Mouse (Mus musculus): ENCODE results near the gene 4932438H23Rik. TPM values are rescaled to one million over a fixed set of nuclear protein-coding genes. Genes with fewer than 3 reads are reported as not detected.

Gene 4932438H23Rik
- polyA plus RNA-seq, 1 experiment from 2014 or later, result 0.11 TPM

DNA sequence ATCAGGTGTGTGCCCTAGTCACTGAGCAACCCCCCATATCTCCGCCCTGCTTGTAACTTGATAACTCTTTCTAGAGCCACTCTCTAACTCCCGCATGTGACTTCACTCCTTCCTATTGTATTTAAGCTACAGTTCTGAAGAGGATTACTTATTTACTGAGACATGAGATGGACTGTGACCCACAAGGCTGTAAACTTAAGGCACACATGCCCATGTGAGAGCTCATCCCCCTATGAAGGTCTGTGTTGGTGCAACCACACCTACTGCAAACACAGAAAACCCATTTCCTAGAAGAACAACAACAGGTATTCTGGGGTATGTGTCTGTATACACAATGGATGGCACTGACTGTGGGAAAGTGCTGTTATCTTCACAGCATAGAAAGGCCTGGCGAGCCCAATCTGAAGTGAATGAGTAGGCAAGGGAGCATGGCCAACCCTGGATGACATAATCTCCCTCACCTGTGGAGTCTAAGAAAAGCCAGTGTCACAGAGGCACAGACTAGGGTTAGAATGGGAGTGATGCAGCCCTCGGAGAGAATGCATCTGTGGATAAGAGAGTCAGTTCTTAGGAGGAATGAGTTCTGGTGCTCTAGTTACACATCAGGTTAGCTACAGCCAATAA is 89.9 kb downstream of the 4932438H23Rik start:
- H3K27ac ChIP-seq (ENCODE audit: low read depth), result no peak overlapping the region
- no peaks in the 10 kb centered on the region for H3K9me3 ChIP-seq (ENCODE audit: low read depth, low read length)
- DNase-seq, result no peak
- no peak for ATAC-seq (ENCODE audit: insufficient read depth)
- no peak overlapping the region for H3K9ac ChIP-seq
- no peak overlapping the region for H3K4me2 ChIP-seq
- no peaks in the 10 kb centered on the region for H3K4me1 ChIP-seq (ENCODE audit: insufficient read depth)
- no peak overlapping the region for H3K4me3 ChIP-seq (ENCODE audit: low read depth, low read length)
- no peak for TF ChIP-seq CTCF (IDR thresholded peaks at IDR 0.05; ENCODE audit: low read depth)
- WGBS, result 79% methylated on average over 4 of the region's 4 CpGs
- H3K27me3 ChIP-seq (ENCODE audit: insufficient read depth, low read length), result no peaks in the 10 kb centered on the region
- no peaks in the 10 kb centered on the region for H3K36me3 ChIP-seq (ENCODE audit: insufficient read depth)

Other genes with a start within 250 kb of the 4932438H23Rik start
- 42.8 and 45.2 TPM in 2 replicates for gene Cfap298, start 160.0 kb downstream of the 4932438H23Rik start, polyA plus RNA-seq (2014; fragmentation: Nextera tagmentation; extraction: Ambion mirVana)
- 15.2 and 17.6 TPM in 2 replicates for gene Synj1, start 83.8 kb downstream of the 4932438H23Rik start, polyA plus RNA-seq (2014; fragmentation: Nextera tagmentation; extraction: Ambion mirVana)
- 62.4 and 66.4 TPM in 2 replicates for gene Paxbp1, start 50.6 kb downstream of the 4932438H23Rik start, polyA plus RNA-seq (2014; fragmentation: Nextera tagmentation; extraction: Ambion mirVana)
- gene Olig2, start 130.3 kb upstream of the 4932438H23Rik start, polyA plus RNA-seq (2014; fragmentation: Nextera tagmentation; extraction: Ambion mirVana), result not detected in 2 replicates
- gene Olig1, start 174.7 kb upstream of the 4932438H23Rik start, polyA plus RNA-seq (2014; fragmentation: Nextera tagmentation; extraction: Ambion mirVana), result 0.08 and 0.11 TPM in 2 replicates

Measured in lung, embryonic 14.5 days (tissue).